In genomic region chr13:99283916-99284315, GRCm38 (mm10) we compare ENCODE assay signal across 14 mouse cellular contexts.
DNase-seq lines count a peak whose midpoint lies in the region; ATAC-seq and TF ChIP-seq lines count a peak whose summit lies in the region.
"Had no signal": no experiment of that assay in that cellular context is flagged by ENCODE, and none has a peak within 500 bp of the region (broad histone marks: within the 10 kb centered on the region; RNA-seq: fewer than 3 reads in every experiment).

No protein-coding gene starts in this region.

- no peak overlapping the region for H3K4me2 ChIP-seq in forebrain, embryonic 12.5 days
- peak overlapping the region; percentile 32 for H3K4me2 ChIP-seq in hindbrain, embryonic 15.5 days
- peak overlapping the region; percentile 12 for H3K4me2 ChIP-seq in midbrain, embryonic 15.5 days
- no peak overlapping the region for H3K4me2 ChIP-seq in lung, postnatal 0 days (replicated peaks; ENCODE audit: low read depth, low read length)
- H3K4me2 ChIP-seq: liver, embryonic 12.5 days; lung, embryonic 14.5 days had no signal

- H3K27ac ChIP-seq in gastrocnemius, adult 2 months = peak overlapping the region; percentile 57
- H3K27ac ChIP-seq in forebrain, embryonic 12.5 days = peak overlapping the region; percentile 56; the same call in 1 of the 2 replicates
- H3K27ac ChIP-seq in hindbrain, embryonic 15.5 days (replicated peaks) = peak overlapping the region; percentile 70
- peak overlapping the region; percentile 73 for H3K27ac ChIP-seq in midbrain, embryonic 15.5 days
- H3K27ac ChIP-seq in lung, postnatal 0 days (ENCODE audit: low read length) = no peak overlapping the region
- H3K27ac ChIP-seq: liver, embryonic 12.5 days; stomach, postnatal 0 days had no signal

- intact Hi-C loops in gastrocnemius, adult 2 months (cut with DNase I) = no loop called here
- intact Hi-C loops in gastrocnemius, postnatal 14 days (cut with DNase I; ENCODE audit: low total_unique reads) = no loop called here
- intact Hi-C loops in left cerebral cortex, postnatal 14 days (cut with DNase I) = no loop called here

- H3K4me3 ChIP-seq in gastrocnemius, adult 2 months = no peak overlapping the region; the same call in 1 of the 2 replicates
- no peak overlapping the region for H3K4me3 ChIP-seq in forebrain, embryonic 12.5 days (replicated peaks)
- H3K4me3 ChIP-seq in hindbrain, embryonic 15.5 days = no peak overlapping the region
- no peak overlapping the region for H3K4me3 ChIP-seq in midbrain, embryonic 15.5 days
- no peak overlapping the region for H3K4me3 ChIP-seq in lung, postnatal 0 days (ENCODE audit: low read depth, low read length)
- H3K4me3 ChIP-seq: liver, embryonic 12.5 days; myocyte had no signal

- no peaks in the 10 kb centered on the region for H3K27me3 ChIP-seq in forebrain, embryonic 12.5 days
- no peaks in the 10 kb centered on the region for H3K27me3 ChIP-seq in hindbrain, embryonic 15.5 days
- H3K27me3 ChIP-seq in midbrain, embryonic 15.5 days (replicated peaks) = no peaks in the 10 kb centered on the region
- H3K27me3 ChIP-seq in lung, postnatal 0 days (replicated peaks; ENCODE audit: insufficient read depth, low read length) = no peaks in the 10 kb centered on the region
- H3K27me3 ChIP-seq: CH12.LX; liver, embryonic 12.5 days had no signal

- peaks cover 15% of the 10 kb centered on the region; the same call in 1 of the 2 replicates for H3K4me1 ChIP-seq in forebrain, embryonic 12.5 days
- peaks cover 29% of the 10 kb centered on the region for H3K4me1 ChIP-seq in hindbrain, embryonic 15.5 days (replicated peaks)
- H3K4me1 ChIP-seq in midbrain, embryonic 15.5 days = peaks cover 24% of the 10 kb centered on the region
- H3K4me1 ChIP-seq in lung, postnatal 0 days (ENCODE audit: insufficient read depth, low read depth, low read length) = no peaks in the 10 kb centered on the region
- H3K4me1 ChIP-seq: liver, embryonic 12.5 days had no signal

- H3K36me3 ChIP-seq in forebrain, embryonic 12.5 days (replicated peaks) = no peaks in the 10 kb centered on the region
- H3K36me3 ChIP-seq in hindbrain, embryonic 15.5 days = no peaks in the 10 kb centered on the region
- no peaks in the 10 kb centered on the region for H3K36me3 ChIP-seq in midbrain, embryonic 15.5 days (replicated peaks)
- H3K36me3 ChIP-seq in lung, postnatal 0 days (ENCODE audit: insufficient read depth, low read length) = no peaks in the 10 kb centered on the region
- H3K36me3 ChIP-seq: liver, embryonic 12.5 days had no signal

- no peak for DNase-seq in gastrocnemius, adult 2 months
- no peak for DNase-seq in gastrocnemius, postnatal 14 days
- no peak for DNase-seq in lung, postnatal 0 days (ENCODE audit: low spot score)
- no peak for DNase-seq in kidney, adult 8-10 months
- DNase-seq in left cerebral cortex, postnatal 14 days (ENCODE audit: low spot score in 2 of 2) = no peak
- DNase-seq: adrenal gland, adult 2 months had no signal

- no peak overlapping the region for H3K9ac ChIP-seq in forebrain, embryonic 12.5 days
- no peak overlapping the region for H3K9ac ChIP-seq in hindbrain, embryonic 15.5 days
- no peak overlapping the region for H3K9ac ChIP-seq in midbrain, embryonic 15.5 days
- H3K9ac ChIP-seq in lung, postnatal 0 days (replicated peaks; ENCODE audit: low read depth) = no peak overlapping the region
- H3K9ac ChIP-seq: liver, embryonic 12.5 days; lung, embryonic 14.5 days had no signal

- TF ChIP-seq CTCF in gastrocnemius, adult 2 months (IDR thresholded peaks at IDR 0.05) = no peak
- TF ChIP-seq CTCF in lung, postnatal 0 days (IDR thresholded peaks at IDR 0.05) = no peak

- TF ChIP-seq EP300 in lung, postnatal 0 days (IDR thresholded peaks at IDR 0.05) = no peak

- ATAC-seq in forebrain, embryonic 12.5 days (ENCODE audit: low FRiP score) = no peak
- 0 out of 2 replicates have a peak, but pooled peaks have one; percentile 25 for ATAC-seq in hindbrain, embryonic 15.5 days (ENCODE audit: low FRiP score, low read depth)
- peak; percentile 40 for ATAC-seq in midbrain, embryonic 15.5 days (replicated peaks)
- no peak for ATAC-seq in lung, postnatal 0 days
- ATAC-seq: liver, embryonic 12.5 days had no signal

- WGBS in forebrain, embryonic 12.5 days = 86% methylated on average over 12 of the region's 12 CpGs
- 44% methylated on average over 12 of the region's 12 CpGs for WGBS in hindbrain, embryonic 15.5 days
- WGBS in midbrain, embryonic 15.5 days = 44% methylated on average over 12 of the region's 12 CpGs
- 92% methylated on average over 12 of the region's 12 CpGs for WGBS in lung, postnatal 0 days

- H3K9me3 ChIP-seq in forebrain, embryonic 12.5 days = no peaks in the 10 kb centered on the region
- no peaks in the 10 kb centered on the region for H3K9me3 ChIP-seq in hindbrain, embryonic 15.5 days
- H3K9me3 ChIP-seq in midbrain, embryonic 15.5 days = no peaks in the 10 kb centered on the region
- no peaks in the 10 kb centered on the region for H3K9me3 ChIP-seq in lung, postnatal 0 days (ENCODE audit: low read length)
- H3K9me3 ChIP-seq: liver, embryonic 12.5 days had no signal

Comparison
In these comparisons a context has a peak if more than half of its experiments do, and no peak if none do; other contexts are left out.
1. ATAC-seq: peak in hindbrain, embryonic 15.5 days (single experiment) and midbrain, embryonic 15.5 days (single experiment); none in forebrain, embryonic 12.5 days (single experiment) and lung, postnatal 0 days (single experiment).
2. H3K4me2 ChIP-seq: peak in hindbrain, embryonic 15.5 days (single experiment) and midbrain, embryonic 15.5 days (single experiment); none in forebrain, embryonic 12.5 days (single experiment) and lung, postnatal 0 days (single experiment).